Mouse (Mus musculus) E14TG2a.4 (cell line): ENCODE measurements at regions not wholly inside any gene's neighbourhood (a gene's known extent, or its start where the extent isn't known, plus 50 kb on each side); places are given as distances from the start of the nearest gene placed in this dataset.

Source experiments
- CTCF ChIP-seq: conservative IDR thresholded peaks from 2 replicates; pipeline ENCODE4 v1.5.1; 2014; ENCODE audit warnings: low read length
- NANOG ChIP-seq: IDR thresholded peaks from 2 replicates; pipeline ENCODE4 v1.6.1; 2014; ENCODE audit warnings: borderline replicate concordance, low read length, mixed read lengths
- POU5F1 ChIP-seq: IDR thresholded peaks from 2 replicates; pipeline ENCODE4 v1.6.1; 2014; ENCODE audit warnings: low read length, borderline replicate concordance

DNA sequence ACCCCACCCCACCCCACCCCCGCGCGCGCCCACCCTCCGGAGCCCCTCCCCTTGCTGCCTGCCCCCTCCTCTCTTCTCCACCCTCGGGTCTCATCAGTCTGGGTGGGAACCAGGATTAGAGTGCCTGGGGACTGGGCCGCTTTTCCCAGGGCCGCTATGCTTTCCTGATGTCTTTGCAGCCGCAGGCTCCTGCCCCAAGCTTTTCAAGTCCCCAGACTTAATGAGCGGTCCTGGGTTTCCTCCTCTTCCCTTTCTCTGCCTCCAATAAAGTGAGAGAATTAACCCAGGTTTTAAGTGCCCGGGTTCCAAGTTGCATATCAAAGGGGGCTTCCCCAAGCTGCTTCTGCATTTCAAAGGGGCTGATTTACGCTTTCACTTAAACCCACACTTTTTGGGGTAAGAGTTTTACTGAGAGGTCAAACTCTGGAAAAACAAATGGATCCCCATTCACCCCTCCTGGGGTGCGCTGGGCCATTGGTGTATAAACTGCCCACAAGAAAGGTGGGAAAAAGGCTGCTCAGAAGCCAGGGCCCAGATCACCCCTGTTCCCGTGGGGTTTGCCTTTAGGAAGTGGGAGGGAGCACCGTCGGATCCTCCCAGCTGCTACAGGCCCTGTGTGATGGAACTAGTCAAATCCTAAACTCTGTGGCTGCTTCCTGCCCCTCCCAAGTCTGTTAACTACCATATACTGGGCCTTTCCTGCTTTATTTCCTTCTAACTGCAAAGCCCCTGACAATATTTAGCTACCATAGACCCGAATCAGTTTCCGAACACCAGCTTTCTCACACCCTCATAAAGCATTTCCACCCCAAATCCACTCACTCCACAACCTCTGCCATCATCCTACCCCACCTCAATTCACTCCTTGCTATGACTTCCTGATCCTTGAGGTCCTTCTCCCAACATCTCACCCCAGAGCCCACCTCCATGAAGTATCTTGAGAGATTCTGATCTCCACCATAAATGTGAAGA lies 89.4 kb downstream of the Zfp36l1 start:
- no peak for TF ChIP-seq CTCF
- TF ChIP-seq NANOG = peak; percentile 72; the same call in 1 of the 2 replicates
- peak; percentile 98 for TF ChIP-seq POU5F1
